Mouse (Mus musculus): Measurements from ENCODE around the gene Stx11.

Stx11 gene

DNA sequence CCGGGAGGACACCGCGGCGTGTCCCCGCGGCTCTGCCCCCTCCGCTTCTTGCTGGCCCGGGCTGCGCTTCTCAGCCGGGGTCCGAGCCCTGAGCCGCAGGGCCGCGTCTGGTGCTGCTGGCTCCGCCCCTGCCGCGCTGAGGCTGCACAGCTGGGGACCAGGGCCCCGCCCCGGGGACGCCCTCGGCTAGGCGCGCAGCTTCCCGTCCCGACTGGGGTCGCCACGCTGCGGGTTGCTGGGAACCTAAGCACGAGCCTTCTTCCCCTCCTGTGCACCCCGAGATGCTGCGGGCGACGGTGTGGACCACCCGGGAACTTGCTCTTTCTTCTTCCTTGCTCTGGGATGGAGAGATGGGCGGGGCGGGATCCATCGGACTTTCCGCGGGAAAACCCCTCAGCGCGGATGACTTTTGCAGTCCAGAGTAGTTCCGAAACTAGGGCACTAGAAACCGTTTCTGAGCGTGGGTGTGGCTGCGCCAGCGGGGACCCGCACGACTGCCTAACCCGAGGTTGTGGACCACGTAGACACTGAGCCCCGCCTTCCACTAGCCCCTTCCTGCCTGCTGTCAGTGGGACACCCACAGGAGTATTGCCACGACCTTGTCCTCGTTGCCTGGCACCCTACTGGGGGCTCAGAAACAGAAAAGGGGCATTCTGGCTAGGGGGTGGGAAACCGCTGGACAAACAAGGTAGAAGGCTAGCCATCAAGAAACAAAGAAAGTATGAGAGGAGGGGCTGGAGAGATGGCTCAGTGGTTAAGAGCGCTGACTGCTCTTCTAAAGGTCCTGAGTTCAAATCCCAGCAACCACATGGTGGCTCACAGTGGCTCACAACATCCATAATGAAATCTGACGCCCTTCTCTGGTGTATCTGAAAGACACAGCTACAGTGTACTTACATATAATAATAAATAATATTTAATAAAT, at the start of gene Stx11:
Stx11 (minus strand) TSS at position 148 of the 925 bp plus-strand sequence.
- DNase-seq (ENCODE audit: low spot score) = peak; percentile 66

DNA sequence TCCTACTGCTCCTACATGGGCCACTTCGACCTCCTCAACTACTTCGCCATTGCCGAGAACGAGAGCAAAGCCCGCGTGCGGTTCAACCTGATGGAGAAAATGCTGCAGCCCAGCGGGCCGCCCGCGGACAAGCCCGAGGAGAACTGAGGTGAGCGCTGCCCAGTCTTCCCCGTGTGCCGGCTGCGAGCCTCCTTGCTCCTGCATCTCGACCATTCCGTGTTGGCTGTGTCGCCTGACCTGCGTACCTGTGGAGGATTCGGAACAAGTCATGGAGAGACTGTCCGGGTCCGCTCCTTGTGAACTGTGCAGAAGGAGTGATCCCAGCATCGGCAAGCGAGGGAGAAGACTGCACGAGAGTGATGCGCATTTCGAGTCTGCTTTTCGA, 44.6 kb upstream of the Stx11 start:
- DNase-seq (ENCODE audit: low spot score) = no peak

DNA sequence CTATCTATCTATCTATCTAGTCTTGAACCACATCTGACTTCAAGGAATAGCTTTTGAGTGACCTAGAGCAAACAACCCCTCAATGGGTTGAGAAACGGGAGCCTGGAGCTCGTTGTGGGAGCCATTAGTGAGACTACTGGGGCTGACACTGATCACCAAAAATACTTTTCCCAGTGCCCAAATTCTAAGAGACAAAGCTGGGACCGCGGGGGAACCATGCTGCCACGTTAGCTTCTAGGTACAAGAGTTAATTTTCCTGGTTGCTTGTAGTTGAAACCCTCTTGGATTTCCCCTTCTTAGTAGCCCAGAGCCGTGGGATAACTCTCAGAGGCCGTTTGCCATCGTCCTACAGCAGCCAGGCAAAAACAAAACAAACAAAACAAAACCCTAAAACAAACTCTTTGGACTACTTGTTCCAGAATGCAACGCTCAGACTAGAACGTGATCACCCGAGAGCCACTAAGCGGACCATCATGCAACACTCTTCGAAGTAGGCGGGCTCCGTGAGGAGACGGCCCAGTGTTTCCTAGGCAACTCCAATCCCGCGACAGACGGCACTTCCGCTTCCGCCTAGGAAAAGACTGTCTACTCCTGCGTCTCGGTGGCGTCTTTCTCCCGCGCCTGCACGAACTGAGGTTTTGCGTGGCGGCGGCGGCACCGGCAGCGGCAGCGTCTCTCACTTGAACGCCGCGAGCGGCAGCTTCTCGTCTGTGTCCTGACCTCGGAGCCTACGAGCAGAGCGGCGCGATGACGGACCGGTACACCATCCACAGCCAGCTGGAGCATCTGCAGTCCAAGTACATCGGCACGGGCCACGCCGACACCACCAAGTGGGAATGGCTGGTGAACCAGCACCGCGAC, 44.0 kb upstream of the Stx11 start:
- peak; percentile 96 for DNase-seq (ENCODE audit: low spot score)

DNA sequence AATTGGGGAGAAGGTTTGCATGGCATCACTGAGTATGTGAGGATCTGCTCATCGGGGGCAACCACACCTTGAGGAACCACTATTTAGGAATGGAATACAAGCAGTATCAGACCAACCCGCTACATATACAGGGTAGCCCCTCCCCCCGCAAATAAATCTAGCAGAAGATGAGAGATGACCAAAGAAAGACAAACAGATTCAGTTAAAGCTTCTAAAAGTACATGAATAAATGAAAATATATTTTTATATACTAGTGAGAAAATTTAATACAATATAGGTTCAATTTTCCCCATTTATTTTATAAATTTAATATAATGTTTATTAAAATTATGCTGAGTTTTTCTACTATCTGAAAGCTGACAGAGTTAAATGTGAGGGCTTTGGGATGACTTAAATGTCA, 40.9 kb upstream of the Stx11 start, which contains the start of gene Sf3b5:
Sf3b5 (plus strand) TSS at position 301 of the 400 bp plus-strand sequence.
- no peak for DNase-seq (ENCODE audit: low spot score)

DNA sequence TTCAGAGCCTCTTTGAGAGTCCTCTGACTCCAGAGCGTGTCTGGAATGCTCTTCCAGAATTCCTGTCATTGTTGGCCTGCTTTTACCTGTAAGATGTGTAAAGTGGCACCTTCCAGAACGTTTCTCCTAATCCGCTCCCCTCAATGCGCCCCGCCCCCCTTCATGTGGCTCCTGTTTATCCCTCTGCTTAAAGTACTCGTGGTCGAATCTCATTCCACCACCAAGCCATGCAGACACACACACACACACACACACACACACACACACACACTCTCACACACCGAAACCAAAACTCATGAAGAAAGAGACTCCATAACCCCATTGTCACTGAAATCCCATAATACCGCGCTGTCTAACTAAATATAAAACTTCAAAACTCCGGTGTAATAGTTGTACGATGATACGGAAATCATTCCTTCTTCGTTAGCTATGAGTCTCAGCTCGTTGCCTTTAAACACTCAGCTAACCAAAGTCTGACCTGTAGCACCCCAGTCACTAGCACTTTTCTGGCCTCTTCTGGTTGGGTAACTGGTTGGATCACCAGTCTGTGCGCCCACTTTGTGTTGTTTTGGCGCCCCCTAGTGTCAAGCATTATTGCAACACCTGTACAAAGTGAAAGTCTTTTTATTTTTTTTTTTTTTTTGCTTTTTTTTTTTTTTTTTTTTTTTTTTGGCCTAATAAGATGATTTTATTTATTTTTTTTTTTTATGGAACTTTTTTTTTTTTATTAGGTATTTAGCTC, 32.8 kb upstream of the Stx11 start:
- peak; percentile 74 for DNase-seq (ENCODE audit: low spot score)

DNA sequence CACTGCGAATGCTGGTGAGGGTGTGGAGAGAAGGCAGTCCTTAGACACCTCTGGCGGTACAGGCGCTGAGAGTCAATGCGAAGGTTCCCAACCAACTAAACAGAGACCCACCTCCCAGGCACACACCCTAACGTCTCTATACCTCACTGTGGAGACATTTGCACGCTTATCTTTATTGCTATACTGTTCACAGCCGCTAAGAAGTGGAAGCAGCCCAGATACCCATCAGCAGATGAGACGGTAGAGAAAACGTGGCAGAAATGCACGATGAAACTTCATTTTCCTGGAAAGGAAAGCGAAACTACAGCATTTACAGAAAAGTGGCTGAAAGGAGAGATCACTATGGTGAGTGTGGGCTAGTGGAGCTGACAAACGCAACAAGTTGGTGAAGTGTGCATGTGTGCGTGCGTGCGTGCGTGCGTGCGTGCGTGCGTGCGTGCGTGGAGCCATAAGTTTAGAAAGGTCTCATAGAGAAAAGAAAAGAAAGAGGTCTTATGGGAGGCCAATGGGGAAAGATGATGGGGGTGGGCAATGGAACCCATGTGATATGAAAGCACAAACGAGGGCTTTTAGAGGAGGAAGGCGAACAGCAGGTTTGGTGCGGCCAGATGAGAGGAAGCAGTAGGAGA, 29.4 kb upstream of the Stx11 start:
- DNase-seq (ENCODE audit: low spot score) = no peak

DNA sequence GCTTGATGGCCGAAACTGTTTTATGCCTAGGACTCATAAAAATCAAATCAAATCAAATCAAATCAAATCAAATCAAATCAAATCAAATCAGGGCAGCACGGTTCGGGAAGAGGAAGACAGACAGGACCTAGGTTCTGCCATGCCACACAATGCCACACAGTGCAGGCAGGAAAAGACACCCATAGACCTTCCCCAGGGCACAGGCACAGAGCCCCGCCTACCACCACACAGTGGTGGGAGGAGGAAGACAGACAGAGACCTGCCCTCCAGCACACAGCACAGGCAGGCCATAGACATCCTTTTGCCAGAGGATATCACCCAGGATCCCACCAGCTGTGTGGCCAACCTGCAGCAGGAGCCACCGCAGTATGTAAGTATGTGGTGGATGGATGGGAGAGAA, 27.9 kb upstream of the Stx11 start:
- DNase-seq (ENCODE audit: low spot score) = no peak

DNA sequence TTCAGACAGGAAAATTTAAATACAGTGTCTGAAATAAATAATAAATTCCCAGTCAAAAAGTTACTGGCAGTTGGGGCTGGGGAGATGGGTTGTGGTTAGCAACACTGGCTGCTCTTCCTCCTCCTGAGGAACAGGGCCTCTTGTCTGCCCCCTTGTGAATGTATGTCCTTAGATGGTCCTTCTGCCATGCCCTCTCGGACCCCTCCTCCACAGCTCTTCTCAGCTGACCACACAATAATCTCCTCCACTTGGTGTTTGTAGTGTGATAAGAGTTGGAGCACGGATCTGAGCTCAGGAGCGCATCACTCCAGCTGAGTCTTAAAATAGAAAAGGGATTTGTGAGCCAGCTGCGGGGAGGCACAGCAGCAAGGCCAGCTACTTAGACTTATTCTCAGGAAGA, 22.8 kb upstream of the Stx11 start:
- DNase-seq (ENCODE audit: low spot score) = no peak

DNA sequence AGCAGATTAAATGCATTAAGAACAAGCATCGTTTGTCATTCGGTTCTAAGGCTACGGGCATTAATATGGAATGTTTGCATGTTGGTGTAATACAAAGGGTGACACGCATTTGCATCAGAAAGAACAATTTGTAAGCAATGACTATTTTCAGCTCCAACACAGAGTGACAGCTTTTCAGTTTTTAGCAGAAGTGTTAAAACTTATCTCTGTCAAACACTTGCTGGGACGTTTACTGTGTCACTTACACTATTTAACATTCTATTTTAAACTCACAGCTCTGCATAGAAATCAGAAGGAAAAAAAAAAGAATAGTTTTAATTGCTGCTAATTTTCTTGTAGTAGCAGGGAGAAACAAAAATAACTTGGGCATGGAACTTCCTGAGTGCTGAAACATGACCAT, 22.4 kb upstream of the Stx11 start:
- no peak for DNase-seq (ENCODE audit: low spot score)

DNA sequence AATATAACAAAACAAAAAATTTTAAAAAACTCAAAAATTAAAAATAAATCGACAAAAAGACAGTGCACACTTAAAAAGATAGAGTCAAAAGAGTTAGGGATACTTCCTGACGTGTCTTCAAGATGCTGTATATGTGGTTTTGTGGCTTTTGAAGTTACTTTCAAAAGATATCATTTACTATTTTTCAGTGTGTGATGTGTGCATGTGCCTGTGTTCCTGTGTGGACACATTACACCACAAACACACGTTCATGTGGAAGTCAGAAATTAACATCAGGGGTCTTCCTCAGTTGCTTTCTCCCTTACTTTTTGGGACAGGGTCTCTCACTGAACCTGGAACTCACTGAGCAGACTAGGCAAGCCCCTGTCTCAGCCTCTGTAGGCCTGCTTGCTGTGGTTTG, 20.9 kb upstream of the Stx11 start:
- no peak for DNase-seq (ENCODE audit: low spot score)

DNA sequence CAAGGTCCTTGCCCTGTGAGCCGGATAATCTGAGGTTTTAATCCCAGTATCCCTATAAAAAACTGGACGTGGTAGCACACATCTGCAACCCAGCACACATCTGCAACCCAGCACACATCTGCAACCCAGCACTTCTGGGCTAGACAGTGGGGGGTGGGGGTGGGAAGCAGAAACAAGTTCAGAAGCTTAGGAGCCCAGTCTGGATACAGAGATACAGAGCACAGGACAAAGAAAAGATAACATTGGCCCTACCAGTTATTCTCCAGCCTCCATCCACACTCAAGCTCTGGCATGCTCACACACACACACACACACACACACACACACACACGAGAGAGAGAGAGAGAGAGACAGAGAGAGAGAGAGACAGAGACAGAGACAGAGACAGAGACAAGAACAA, 19.4 kb upstream of the Stx11 start:
- DNase-seq (ENCODE audit: low spot score) = no peak

DNA sequence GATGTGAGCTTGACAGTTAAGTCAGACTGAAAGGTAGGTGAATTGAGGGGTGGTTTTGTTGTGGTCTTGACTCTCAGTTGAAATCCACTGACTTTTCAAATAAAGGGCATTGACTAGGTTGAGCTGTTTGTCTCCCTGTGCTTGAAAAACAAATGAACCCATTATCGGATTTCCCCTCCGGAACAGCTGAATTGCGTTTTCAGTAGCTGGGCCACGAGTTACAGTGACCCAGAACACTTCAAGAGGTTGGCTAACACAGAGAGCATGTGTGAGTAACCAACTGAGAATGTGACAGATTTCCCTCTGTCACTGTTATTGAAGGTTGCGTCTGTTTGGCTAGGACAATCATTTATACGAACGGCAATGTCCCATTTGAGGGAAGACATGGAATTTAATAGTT, 17.0 kb upstream of the Stx11 start:
- no peak for DNase-seq (ENCODE audit: low spot score)

DNA sequence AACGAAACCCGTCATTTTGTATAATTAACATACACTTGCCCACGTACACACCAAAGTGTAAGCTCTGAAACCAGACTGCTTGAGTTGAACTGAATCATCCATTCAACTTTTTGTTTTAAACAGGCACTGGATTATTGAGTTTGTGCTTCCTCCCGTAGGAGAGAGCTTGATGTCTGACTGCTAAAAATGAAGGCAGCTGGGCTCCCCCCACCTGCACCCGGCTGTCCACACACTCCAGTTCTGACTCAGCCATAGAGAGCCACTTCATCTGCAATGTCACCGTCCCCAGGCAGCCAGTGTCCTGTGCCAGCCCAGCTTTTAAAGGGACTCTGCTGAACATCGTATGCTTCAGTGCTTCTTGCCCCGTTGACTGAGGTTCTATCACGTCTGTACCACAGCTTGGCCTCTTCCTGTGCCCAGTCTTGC, 13.7 kb upstream of the Stx11 start:
- no peak for DNase-seq (ENCODE audit: low spot score)

DNA sequence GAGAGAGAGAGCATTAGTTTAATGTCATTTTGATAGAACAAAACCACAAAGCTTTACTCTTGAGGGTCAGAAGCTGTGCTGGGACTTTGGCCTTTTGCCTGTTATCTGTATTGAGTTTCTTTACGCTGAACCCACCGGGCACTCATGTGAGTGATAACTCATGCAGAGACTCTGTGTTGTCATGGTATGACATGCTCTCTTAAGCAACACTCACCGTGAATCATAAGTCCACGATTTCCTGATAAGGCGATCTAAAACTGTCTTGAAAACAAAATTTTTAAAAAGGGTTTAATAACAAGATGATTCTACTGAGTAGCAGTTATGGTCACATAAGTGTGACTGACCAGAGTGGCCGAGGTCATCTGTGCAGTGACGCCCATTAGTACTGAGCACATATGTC, 12.5 kb upstream of the Stx11 start:
- no peak for DNase-seq (ENCODE audit: low spot score)

DNA sequence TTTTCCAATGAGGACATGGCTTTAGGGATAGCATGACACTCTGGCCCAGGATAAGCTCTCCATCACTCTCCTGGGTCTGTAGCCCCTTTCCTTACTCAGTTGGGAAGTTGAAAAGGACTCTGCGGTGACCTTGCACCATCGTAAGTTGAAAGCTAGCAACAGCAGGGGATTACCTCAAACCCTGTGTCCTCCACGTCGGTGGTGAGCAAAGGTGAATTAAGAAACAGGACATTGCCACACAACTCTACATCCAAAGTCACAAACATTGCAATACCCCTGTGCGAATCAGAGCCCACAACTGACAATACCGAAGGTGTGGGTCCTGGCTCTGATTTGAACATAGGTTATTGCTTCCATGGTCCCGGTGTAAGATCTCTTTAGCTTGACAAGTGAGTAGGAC, 11.9 kb upstream of the Stx11 start:
- no peak for DNase-seq (ENCODE audit: low spot score)

DNA sequence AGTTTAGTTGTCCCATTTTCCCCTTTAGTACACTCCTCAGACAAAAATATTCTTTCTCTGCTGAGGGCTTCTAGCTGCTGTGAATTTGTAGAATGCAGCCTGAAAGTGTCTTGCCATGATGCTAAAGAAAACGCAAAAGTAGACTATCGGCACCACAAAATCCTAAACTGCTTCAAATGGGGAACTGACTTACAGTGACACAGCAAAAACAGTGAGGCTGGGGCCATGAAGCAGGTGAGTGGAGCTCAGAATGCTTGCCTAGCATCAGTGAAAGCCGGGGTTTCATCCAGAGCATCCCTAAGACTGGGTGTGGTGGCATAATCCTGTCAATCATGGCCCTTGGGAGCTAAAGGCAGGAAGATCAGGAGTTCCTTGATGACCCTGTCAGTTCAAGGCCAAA, 11.4 kb upstream of the Stx11 start:
- no peak for DNase-seq (ENCODE audit: low spot score)

DNA sequence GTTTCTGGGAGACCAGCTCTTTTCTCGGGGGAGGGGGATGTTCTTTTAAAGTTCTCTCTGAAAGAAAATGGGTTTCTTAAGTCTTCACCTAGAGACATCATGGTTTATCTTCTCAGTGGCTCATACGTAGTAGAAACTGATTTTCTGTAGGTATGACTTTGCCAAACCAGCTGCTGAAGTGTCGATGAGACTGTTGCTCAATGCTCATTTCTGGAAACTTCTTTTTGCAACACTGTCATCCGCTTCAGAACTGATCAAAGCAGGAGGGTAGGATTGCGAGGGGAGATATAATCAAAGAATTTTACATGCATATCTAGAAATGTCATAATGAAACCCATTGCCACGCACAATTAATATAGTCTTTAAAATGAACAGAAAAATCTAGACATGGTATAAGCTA, 10.5 kb upstream of the Stx11 start:
- DNase-seq (ENCODE audit: low spot score) = no peak

DNA sequence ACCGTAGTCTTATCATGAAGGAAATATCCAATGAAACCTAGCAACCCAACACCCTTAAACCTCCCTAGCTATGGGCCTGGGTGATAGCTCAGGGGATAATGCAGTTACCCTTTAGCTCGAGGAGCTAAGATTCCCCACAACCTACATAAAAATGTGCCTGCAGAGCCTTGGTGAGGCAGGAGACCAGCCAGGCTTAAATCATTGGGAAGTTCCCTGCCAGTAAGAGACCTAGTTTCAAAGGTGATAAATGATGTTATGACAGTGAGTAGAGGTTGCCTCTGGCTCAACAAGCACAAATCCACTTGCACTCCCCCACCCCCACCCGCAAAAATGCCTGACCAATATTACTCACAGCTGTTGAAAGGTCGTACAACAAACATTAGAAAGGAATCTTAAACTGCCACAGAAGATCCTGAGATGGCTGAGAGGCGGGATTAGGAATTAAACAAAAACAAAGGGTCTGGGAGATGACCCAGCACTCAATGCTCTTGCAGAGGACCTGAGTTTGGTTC, 1.6 kb upstream of the Stx11 start:
- DNase-seq (ENCODE audit: low spot score) = no peak

DNA sequence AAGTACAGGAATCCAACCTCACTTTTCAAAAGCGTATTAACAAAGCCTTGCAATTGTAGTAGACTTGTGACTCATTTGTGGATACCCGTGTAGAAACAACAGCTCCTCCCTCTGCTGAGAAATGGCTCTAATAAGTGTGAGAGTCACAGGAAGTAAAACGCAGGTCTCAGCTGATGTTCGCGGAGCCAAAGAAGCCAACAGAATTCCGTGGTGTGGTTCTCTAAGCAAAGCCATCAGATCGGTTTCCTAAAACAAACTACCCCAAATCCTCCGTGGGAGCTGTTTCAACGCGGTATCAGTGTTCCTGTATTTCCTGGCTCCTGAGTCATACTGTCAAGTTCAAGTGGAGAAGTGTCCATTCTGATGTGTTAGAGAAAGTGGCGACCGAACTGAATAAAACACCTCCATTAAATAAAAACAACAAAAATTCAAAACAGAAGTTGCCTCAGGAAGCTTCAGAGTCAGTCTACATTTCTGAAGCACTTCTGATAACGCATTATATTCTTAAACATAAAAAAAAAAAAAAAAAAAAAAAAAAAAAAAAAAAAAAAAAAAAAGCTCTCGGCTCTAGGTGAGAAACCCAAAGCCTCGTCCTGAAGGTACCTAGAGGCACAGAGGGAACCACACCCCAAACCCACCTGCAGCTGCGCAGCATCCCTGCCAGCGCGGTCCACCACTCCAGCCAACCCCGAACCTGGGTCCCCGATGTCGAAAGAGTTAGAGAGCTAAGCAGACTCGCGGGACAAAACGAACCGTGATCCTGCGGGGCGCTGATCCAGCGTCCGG, 543 bp downstream of the Stx11 start:
- no peak for DNase-seq (ENCODE audit: low spot score)

DNA sequence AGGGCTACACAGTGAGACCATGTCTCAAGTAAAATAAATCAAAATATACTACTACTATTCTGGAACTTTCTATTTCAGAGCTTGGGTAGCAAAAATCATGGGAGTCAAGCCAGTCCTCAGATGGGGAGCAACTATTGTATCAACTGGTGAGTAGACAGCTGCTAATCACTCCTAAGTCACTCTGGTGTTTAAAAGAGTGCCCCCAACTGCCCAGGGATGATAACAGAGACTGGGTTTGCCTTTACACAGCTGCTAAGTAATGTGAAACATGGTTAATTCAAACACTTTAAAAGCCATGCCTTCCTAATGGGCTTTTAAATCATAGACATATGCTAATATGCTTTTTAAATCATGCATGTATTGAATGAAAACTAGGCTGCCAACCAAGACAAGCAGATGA, 1.9 kb downstream of the Stx11 start:
- DNase-seq (ENCODE audit: low spot score) = no peak

DNA sequence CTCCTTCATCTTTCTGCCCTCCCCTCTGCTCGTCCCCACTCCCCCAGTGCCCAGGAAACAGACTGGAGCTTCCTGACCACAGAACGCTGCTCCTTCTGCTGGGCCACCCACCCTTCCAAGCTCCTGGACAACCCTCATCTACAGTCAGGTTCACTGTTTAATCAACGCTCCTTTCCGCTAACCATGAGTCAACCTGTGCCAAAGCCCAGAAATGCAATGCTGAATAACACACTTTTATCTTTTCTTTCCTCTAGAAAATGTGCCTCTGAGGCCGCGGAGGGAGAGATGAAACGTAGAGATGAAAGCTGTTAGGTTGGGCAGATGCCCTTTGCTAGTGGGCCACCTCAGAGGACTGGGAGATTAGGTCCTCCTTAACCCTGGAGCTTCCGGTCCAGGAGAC, 2.6 kb downstream of the Stx11 start:
- DNase-seq (ENCODE audit: low spot score) = no peak
